Mouse (Mus musculus): ENCODE measurements around the gene Bend6.

Bend6 gene

DNA sequence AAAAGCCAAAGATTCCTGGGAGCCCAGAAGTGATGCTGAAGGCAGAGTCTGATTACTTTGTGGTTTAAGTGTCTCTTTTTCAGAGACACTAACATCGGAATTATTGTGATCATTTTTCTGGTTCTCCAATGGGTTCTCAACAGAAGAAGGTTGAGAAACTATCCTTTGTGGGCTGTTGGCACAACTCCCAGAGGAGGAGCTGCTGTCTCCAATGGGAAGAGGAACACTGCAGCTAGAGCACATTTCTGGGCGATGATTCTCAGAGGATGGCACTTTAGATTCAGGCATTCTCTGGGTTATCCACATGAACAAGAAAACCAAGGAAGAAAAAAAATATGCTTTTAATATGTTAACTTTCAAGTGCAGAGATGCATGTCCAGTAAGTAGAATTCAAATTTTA is 104.3 kb downstream of the Bend6 start:
- DNase-seq (ENCODE audit: low read depth, low spot score), result no peak
